Mouse (Mus musculus) lung, postnatal 0 days (tissue): ENCODE data around the gene Ninj1.

Source experiments
- CTCF ChIP-seq: IDR thresholded peaks from 2 replicates; pipeline ENCODE4 v1.5.1; 2016; ENCODE audit warnings: antibody characterized with exemption, mild to moderate bottlenecking
- EP300 ChIP-seq: IDR thresholded peaks from 2 replicates; pipeline ENCODE4 v1.6.1; 2016; ENCODE audit warnings: antibody characterized with exemption, mild to moderate bottlenecking, control low read depth

DNA sequence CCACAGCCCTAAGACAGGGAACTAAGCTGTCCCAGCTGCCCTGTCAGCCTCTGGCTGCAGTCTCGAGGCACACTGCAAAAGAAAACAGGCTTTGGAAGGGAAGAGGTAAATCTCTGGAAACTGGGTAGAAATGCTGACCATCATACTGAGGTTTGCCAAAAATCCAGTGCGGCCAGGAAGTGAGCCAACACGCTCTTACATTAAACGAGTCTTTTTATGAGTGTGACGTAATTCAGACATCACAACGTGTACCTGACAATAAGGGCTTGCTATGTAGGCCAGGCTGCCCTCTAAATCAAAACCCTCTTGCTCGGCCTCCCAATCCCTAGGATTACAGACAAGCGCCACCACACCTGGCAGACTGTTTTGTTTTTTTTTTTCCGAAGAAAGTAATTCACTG lies 20.2 kb upstream of the Ninj1 start:
- TF ChIP-seq CTCF (no peak), EP300 (no peak)
